Mouse (Mus musculus): ENCODE data around the gene Pate4. TPM values are rescaled to one million over a fixed set of nuclear protein-coding genes. Genes with fewer than 3 reads are reported as not detected.

Gene Pate4
- not detected in 2 replicates for polyA plus RNA-seq (2012; rRNA removed)

DNA sequence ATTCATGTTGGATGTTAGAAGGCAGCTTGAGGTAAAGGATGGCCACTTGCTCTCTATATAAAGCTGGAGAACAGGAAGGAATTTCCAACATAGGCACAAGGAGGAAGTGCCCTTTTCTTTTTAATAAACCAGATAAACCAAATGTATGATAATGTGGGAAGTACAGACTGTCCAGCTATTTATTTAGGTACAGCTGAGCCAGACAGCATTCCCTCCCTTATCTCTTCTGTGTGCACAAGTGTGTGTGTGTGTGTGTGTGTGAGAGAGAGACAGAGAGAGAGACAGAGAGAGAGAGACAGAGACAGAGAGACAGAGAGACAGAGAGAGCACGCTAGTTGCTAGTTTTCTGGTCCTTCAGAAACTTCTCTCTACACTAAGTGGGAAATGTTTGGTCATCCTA is at the start of gene Pate4:
TSS of gene Pate4 (minus strand) at position 101 of the 400 bp plus-strand sequence.

GRCm38 (mm10) chr9:35648102-35648501 is 36.4 kb upstream of the Pate4 start, which contains the start of gene Pate3:
Gene Pate3, minus strand, starts transcription at chr9:35648202.

GRCm38 (mm10) chr9:35569571-35570534 is 41.9 kb downstream of the Pate4 start, which contains the start of the genes Pate2 and Hyls1:
Gene Pate2, plus strand, starts transcription at chr9:35570284.
Gene Hyls1, minus strand, starts transcription at chr9:35570398.

GRCm38 (mm10) chr9:35558257-35559008 is 53.3 kb downstream of the Pate4 start, which contains the start of the genes Ddx25 and Pus3:
Gene Ddx25, minus strand, starts transcription at chr9:35558528.
Gene Pus3, plus strand, starts transcription at chr9:35558595.

Other genes with a start within 250 kb of the Pate4 start
- 11.3 and 11.8 TPM in 2 replicates for gene Cdon, start 190.8 kb downstream of the Pate4 start, polyA plus RNA-seq (2012; rRNA removed)
- not detected in 2 replicates for gene Gm1113, start 93.7 kb downstream of the Pate4 start, polyA plus RNA-seq (2012; rRNA removed)
- gene Ddx25, start 53.4 kb downstream of the Pate4 start, polyA plus RNA-seq (2012; rRNA removed), result 16.9 and 17.4 TPM in 2 replicates
- 15.5 and 17.2 TPM in 2 replicates for gene Pus3, start 53.3 kb downstream of the Pate4 start, polyA plus RNA-seq (2012; rRNA removed)
- 1.4 TPM in 2 replicates for gene Pate2, start 41.7 kb downstream of the Pate4 start, polyA plus RNA-seq (2012; rRNA removed)
- 12.1 and 12.5 TPM in 2 replicates for gene Hyls1, start 41.5 kb downstream of the Pate4 start, polyA plus RNA-seq (2012; rRNA removed)
- gene Pate3, start 36.3 kb upstream of the Pate4 start, polyA plus RNA-seq (2012; rRNA removed), result not detected in 2 replicates
- gene Pate1, start 75.4 kb upstream of the Pate4 start, polyA plus RNA-seq (2012; rRNA removed), result not detected in 2 replicates
- not detected in 2 replicates for gene Gm17677, start 129.1 kb upstream of the Pate4 start, polyA plus RNA-seq (2012; rRNA removed)
- not detected in 2 replicates for gene Gm17727, start 166.2 kb upstream of the Pate4 start, polyA plus RNA-seq (2012; rRNA removed)
- not detected in 2 replicates for gene Gm27235, start 178.2 kb upstream of the Pate4 start, polyA plus RNA-seq (2012; rRNA removed)
- gene D730048I06Rik, start 178.2 kb upstream of the Pate4 start, polyA plus RNA-seq (2012; rRNA removed), result not detected in 2 replicates
- gene 9230110F15Rik, start 232.2 kb upstream of the Pate4 start, polyA plus RNA-seq (2012; rRNA removed), result not detected in 2 replicates